Mouse (Mus musculus): Measurements from ENCODE around the gene Cdh16. TPM values are rescaled to one million over a fixed set of nuclear protein-coding genes. Genes with fewer than 3 reads are reported as not detected.
A peak's percentile ranks its signal among the peaks of the same experiment; 100 is the strongest.

Gene Cdh16
- polyA plus RNA-seq, 1 experiment from 2014 or later = not detected

GRCm38 (mm10) chr8:104629306-104630110 lies 5.3 kb upstream of the Cdh16 start:
- Histone ChIP-seq H3K9me3 (ENCODE audit: control insufficient read depth, low read length) (no peaks in the 10 kb centered on the region), H3K4me3 (ENCODE audit: low read depth, low read length) (no peak overlapping the region), H3K27me3 (ENCODE audit: control insufficient read depth, insufficient read depth, low read length) (peaks cover 17% of the 10 kb centered on the region), H3K4me2 (replicated peaks; ENCODE audit: low read depth, low read length) (no peak overlapping the region), H3K4me1 (replicated peaks; ENCODE audit: control insufficient read depth, insufficient read depth, low read length) (no peaks in the 10 kb centered on the region; the same call in 1 of the 2 replicates), H3K9ac (ENCODE audit: low read depth, low read length) (no peak overlapping the region), H3K36me3 (ENCODE audit: control insufficient read depth, insufficient read depth, low read length) (no peaks in the 10 kb centered on the region), H3K27ac (ENCODE audit: low read depth, low read length) (no peak overlapping the region)
- DNase-seq (ENCODE audit: low spot score) = no peak
- ATAC-seq (ENCODE audit: low FRiP score) = no peak
- 80% methylated on average over 22 of the region's 22 CpGs for WGBS

GRCm38 (mm10) chr8:104628402-104628801 lies 4.2 kb upstream of the Cdh16 start:
- no peak for ATAC-seq (ENCODE audit: low FRiP score)
- Histone ChIP-seq H3K9me3 (ENCODE audit: control insufficient read depth, low read length) (no peaks in the 10 kb centered on the region), H3K27me3 (ENCODE audit: control insufficient read depth, insufficient read depth, low read length) (peaks cover 17% of the 10 kb centered on the region), H3K4me2 (replicated peaks; ENCODE audit: low read depth, low read length) (no peak overlapping the region), H3K9ac (ENCODE audit: low read depth, low read length) (no peak overlapping the region), H3K4me3 (ENCODE audit: low read depth, low read length) (no peak overlapping the region), H3K4me1 (replicated peaks; ENCODE audit: control insufficient read depth, insufficient read depth, low read length) (no peaks in the 10 kb centered on the region; the same call in 1 of the 2 replicates), H3K27ac (ENCODE audit: low read depth, low read length) (no peak overlapping the region), H3K36me3 (ENCODE audit: control insufficient read depth, insufficient read depth, low read length) (no peaks in the 10 kb centered on the region)
- 94% methylated on average over 21 of the region's 21 CpGs for WGBS
- DNase-seq (ENCODE audit: low spot score) = no peak

GRCm38 (mm10) chr8:104627065-104627740 lies 3.0 kb upstream of the Cdh16 start:
- no peak overlapping the region for H3K4me3 ChIP-seq (ENCODE audit: low read depth, low read length)
- no peak overlapping the region for H3K4me2 ChIP-seq (replicated peaks; ENCODE audit: low read depth, low read length)
- H3K9ac ChIP-seq (ENCODE audit: low read depth, low read length) = no peak overlapping the region
- H3K27ac ChIP-seq (ENCODE audit: low read depth, low read length) = no peak overlapping the region
- no peak for DNase-seq (ENCODE audit: low spot score)
- no peaks in the 10 kb centered on the region for H3K36me3 ChIP-seq (ENCODE audit: control insufficient read depth, insufficient read depth, low read length)
- peaks cover 17% of the 10 kb centered on the region for H3K27me3 ChIP-seq (ENCODE audit: control insufficient read depth, insufficient read depth, low read length)
- no peaks in the 10 kb centered on the region for H3K9me3 ChIP-seq (ENCODE audit: control insufficient read depth, low read length)
- no peaks in the 10 kb centered on the region; the same call in 1 of the 2 replicates for H3K4me1 ChIP-seq (replicated peaks; ENCODE audit: control insufficient read depth, insufficient read depth, low read length)
- no peak for ATAC-seq (ENCODE audit: low FRiP score)
- 75% methylated on average over 4 of the region's 4 CpGs for WGBS

- Histone ChIP-seq H3K27ac (ENCODE audit: low read depth, low read length) (no peak overlapping the region), H3K4me1 (replicated peaks; ENCODE audit: control insufficient read depth, insufficient read depth, low read length) (no peaks in the 10 kb centered on the region), H3K4me2 (replicated peaks; ENCODE audit: low read depth, low read length) (no peak overlapping the region), H3K36me3 (ENCODE audit: control insufficient read depth, insufficient read depth, low read length) (no peaks in the 10 kb centered on the region), H3K9me3 (ENCODE audit: control insufficient read depth, low read length) (no peaks in the 10 kb centered on the region), H3K4me3 (ENCODE audit: low read depth, low read length) (no peak overlapping the region), H3K27me3 (ENCODE audit: control insufficient read depth, insufficient read depth, low read length) (no peaks in the 10 kb centered on the region), H3K9ac (ENCODE audit: low read depth, low read length) (no peak overlapping the region)
- DNase-seq (ENCODE audit: low spot score) = no peak
- no peak for ATAC-seq (ENCODE audit: low FRiP score)
- WGBS = 86% methylated on average over 5 of the region's 5 CpGs
Observed at GRCm38 (mm10) chr8:104620765-104621164, 3.4 kb downstream of the Cdh16 start.

- H3K4me2 ChIP-seq (replicated peaks; ENCODE audit: low read depth, low read length) = no peak overlapping the region
- no peak overlapping the region for H3K4me3 ChIP-seq (ENCODE audit: low read depth, low read length)
- H3K9ac ChIP-seq (ENCODE audit: low read depth, low read length) = no peak overlapping the region
- no peaks in the 10 kb centered on the region for H3K27me3 ChIP-seq (ENCODE audit: control insufficient read depth, insufficient read depth, low read length)
- no peaks in the 10 kb centered on the region for H3K9me3 ChIP-seq (ENCODE audit: control insufficient read depth, low read length)
- H3K4me1 ChIP-seq (replicated peaks; ENCODE audit: control insufficient read depth, insufficient read depth, low read length) = no peaks in the 10 kb centered on the region
- no peak overlapping the region for H3K27ac ChIP-seq (ENCODE audit: low read depth, low read length)
- DNase-seq (ENCODE audit: low spot score) = no peak
- ATAC-seq (ENCODE audit: low FRiP score) = no peak
- WGBS = 81% methylated on average over 4 of the region's 4 CpGs
- H3K36me3 ChIP-seq (ENCODE audit: control insufficient read depth, insufficient read depth, low read length) = no peaks in the 10 kb centered on the region
Observed at GRCm38 (mm10) chr8:104613119-104613518, 11.1 kb downstream of the Cdh16 start.

- Histone ChIP-seq H3K9me3 (ENCODE audit: control insufficient read depth, low read length) (no peaks in the 10 kb centered on the region), H3K4me2 (replicated peaks; ENCODE audit: low read depth, low read length) (no peak overlapping the region), H3K4me3 (ENCODE audit: low read depth, low read length) (no peak overlapping the region), H3K27me3 (ENCODE audit: control insufficient read depth, insufficient read depth, low read length) (no peaks in the 10 kb centered on the region), H3K4me1 (replicated peaks; ENCODE audit: control insufficient read depth, insufficient read depth, low read length) (no peaks in the 10 kb centered on the region), H3K9ac (ENCODE audit: low read depth, low read length) (no peak overlapping the region), H3K27ac (ENCODE audit: low read depth, low read length) (no peak overlapping the region), H3K36me3 (ENCODE audit: control insufficient read depth, insufficient read depth, low read length) (no peaks in the 10 kb centered on the region)
- DNase-seq (ENCODE audit: low spot score) (no peak), ATAC-seq (ENCODE audit: low FRiP score) (no peak)
- WGBS = 73% methylated on average over 4 of the region's 4 CpGs
Observed at GRCm38 (mm10) chr8:104611613-104612012, 12.6 kb downstream of the Cdh16 start.

GRCm38 (mm10) chr8:104610185-104610766 lies 13.9 kb downstream of the Cdh16 start:
- WGBS = 78% methylated on average over 12 of the region's 12 CpGs
- Histone ChIP-seq H3K9ac (ENCODE audit: low read depth, low read length) (no peak overlapping the region), H3K4me1 (replicated peaks; ENCODE audit: control insufficient read depth, insufficient read depth, low read length) (no peaks in the 10 kb centered on the region), H3K9me3 (ENCODE audit: control insufficient read depth, low read length) (no peaks in the 10 kb centered on the region), H3K4me2 (replicated peaks; ENCODE audit: low read depth, low read length) (no peak overlapping the region), H3K36me3 (ENCODE audit: control insufficient read depth, insufficient read depth, low read length) (no peaks in the 10 kb centered on the region), H3K4me3 (ENCODE audit: low read depth, low read length) (no peak overlapping the region), H3K27me3 (ENCODE audit: control insufficient read depth, insufficient read depth, low read length) (no peaks in the 10 kb centered on the region), H3K27ac (ENCODE audit: low read depth, low read length) (no peak overlapping the region)
- DNase-seq (ENCODE audit: low spot score) (no peak), ATAC-seq (ENCODE audit: low FRiP score) (peak; percentile 44; the same call in 1 of the 2 replicates)

- DNase-seq (ENCODE audit: low spot score) = no peak
- no peak for ATAC-seq (ENCODE audit: low FRiP score)
- H3K27me3 ChIP-seq (ENCODE audit: control insufficient read depth, insufficient read depth, low read length) = no peaks in the 10 kb centered on the region
- H3K36me3 ChIP-seq (ENCODE audit: control insufficient read depth, insufficient read depth, low read length) = no peaks in the 10 kb centered on the region
- no peaks in the 10 kb centered on the region for H3K4me1 ChIP-seq (replicated peaks; ENCODE audit: control insufficient read depth, insufficient read depth, low read length)
- H3K9ac ChIP-seq (ENCODE audit: low read depth, low read length) = no peak overlapping the region
- H3K4me3 ChIP-seq (ENCODE audit: low read depth, low read length) = no peak overlapping the region
- WGBS = 76% methylated on average over 8 of the region's 8 CpGs
- H3K4me2 ChIP-seq (replicated peaks; ENCODE audit: low read depth, low read length) = no peak overlapping the region
- no peak overlapping the region for H3K27ac ChIP-seq (ENCODE audit: low read depth, low read length)
- no peaks in the 10 kb centered on the region for H3K9me3 ChIP-seq (ENCODE audit: control insufficient read depth, low read length)
Observed at GRCm38 (mm10) chr8:104609222-104609621, 15.0 kb downstream of the Cdh16 start.

Measured in hindbrain, embryonic 11.5 days (tissue).